Mouse (Mus musculus): Measurements from ENCODE around the gene Ddx54.

DNA sequence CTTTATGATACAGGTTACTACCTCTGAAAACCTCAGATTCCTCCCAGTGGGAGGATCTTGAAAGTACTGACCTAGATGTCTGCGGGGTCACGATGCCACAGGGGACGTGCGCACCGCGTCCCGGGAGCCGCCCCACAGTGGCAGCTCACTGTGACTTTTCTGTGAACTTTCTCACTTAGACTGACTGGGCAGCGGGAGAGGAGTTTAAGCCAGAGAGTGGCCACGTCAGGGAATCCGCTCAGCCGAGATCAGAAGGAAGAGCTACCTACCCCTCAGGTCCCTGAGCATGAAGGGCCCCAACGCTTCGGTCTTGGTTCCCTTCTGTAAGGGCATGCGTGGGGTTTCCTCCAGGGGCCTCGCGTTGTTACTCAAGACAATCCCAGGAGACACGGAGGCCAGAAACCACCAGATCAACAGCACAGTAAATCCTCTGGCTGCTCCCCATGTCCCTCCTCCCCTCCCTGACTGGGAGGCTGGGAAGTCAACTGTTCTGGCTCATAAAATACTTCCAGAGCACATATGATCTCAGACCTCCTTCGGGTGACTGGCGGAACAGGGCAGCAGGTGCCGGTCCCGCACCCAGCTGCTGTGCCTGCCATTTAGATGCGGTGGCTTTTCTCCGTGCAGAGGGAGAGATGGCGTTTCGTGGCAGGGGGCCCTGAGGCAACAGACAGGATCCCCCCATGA, 33.2 kb upstream of the Ddx54 start:
- TF ChIP-seq CTCF (conservative IDR thresholded peaks at IDR 0.05; ENCODE audit: low read length): no peak
- TF ChIP-seq POU5F1 (IDR thresholded peaks at IDR 0.05; ENCODE audit: borderline replicate concordance, low read length): no peak
